Mouse (Mus musculus): Measurements from ENCODE around the gene Ccl19. TPM values are rescaled to one million over a fixed set of nuclear protein-coding genes. Genes with fewer than 3 reads are reported as not detected.
"Not testable (repeated sequence)": the region's sequence is repeated elsewhere in the genome, so short reads cannot be mapped to it uniquely, and the experiment has no call there.

The Ccl19 gene
- not detected in 2 replicates for total RNA-seq (2015; ENCODE audit: low replicate concordance)
- total RNA-seq (2017; ENCODE audit: low replicate concordance): not detected in 2 replicates

DNA sequence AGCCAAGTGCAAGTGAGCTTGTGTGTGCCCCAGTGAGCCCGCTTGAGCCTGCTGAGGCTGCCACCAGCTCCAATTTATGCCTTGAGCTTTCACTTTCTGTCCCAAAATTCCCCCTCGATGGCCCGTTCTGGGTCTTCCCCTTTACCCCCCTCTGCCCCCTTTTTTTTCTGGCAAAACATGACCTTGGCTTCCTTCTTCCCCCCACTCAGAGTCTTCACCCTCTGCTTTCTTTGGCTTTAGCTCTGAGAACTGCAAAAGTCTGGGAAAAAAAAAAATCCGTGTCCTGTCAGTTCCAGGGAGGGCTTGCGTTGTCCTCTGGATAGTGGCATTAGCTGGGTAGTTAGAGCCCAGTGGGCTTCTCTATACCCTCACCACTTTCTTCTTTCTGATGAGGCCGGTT is at the start of gene Ccl19:
TSS of gene Ccl19 (minus strand) at position 101 of the 400 bp plus-strand sequence.
- not testable (repeated sequence) for ATAC-seq (replicated peaks; ENCODE audit: low FRiP score, poor library complexity, severe bottlenecking)

GRCm38 (mm10) chr4:42773893-42774292 is 17.5 kb upstream of the Ccl19 start, which contains the start of gene Ccl21a:
TSS of gene Ccl21a (minus strand) at chr4:42773993.
- ATAC-seq (replicated peaks; ENCODE audit: low FRiP score, poor library complexity, severe bottlenecking): not testable (repeated sequence)

DNA sequence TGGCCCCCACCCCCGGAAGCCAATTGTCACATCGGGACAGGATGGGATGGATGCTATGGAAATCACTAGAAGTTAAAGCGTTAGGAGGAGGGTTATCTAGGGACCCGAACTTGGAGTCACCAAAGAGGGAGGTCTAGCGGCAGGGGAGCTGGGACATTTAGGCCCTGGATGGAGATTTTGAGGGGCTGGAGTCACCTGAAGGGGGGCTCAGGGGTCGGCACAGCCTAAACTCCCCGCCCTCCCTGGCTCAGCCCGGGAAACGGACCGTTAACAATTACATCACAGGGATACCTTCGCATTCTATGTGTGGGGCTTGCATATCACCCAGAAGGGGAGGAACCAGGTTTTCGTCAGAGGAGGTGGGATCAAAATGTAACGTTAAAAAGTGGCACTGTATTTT is 21.1 kb downstream of the Ccl19 start, which contains the start of gene 4930578G10Rik:
TSS of gene 4930578G10Rik (plus strand) at position 301 of the 400 bp plus-strand sequence.
- ATAC-seq (replicated peaks; ENCODE audit: low FRiP score, poor library complexity, severe bottlenecking): not testable (repeated sequence)

Other genes with a start within 250 kb of the Ccl19 start
- 0.19 TPM in 1 of 2 replicates, not detected in the other for gene Fam205a2, start 228.4 kb downstream of the Ccl19 start, total RNA-seq (2015; ENCODE audit: low replicate concordance)
- gene Fam205a2, start 228.4 kb downstream of the Ccl19 start, total RNA-seq (2017; ENCODE audit: low replicate concordance): not detected in 2 replicates
- not detected in 2 replicates for gene Gm10591, start 144.4 kb downstream of the Ccl19 start, total RNA-seq (2015; ENCODE audit: low replicate concordance)
- gene Gm10591, start 144.4 kb downstream of the Ccl19 start, total RNA-seq (2017; ENCODE audit: low replicate concordance): not detected in 2 replicates
- gene Gm2564, start 126.9 kb downstream of the Ccl19 start, total RNA-seq (2015; ENCODE audit: low replicate concordance): not detected in 2 replicates
- not detected in 2 replicates for gene Gm2564, start 126.9 kb downstream of the Ccl19 start, total RNA-seq (2017; ENCODE audit: low replicate concordance)
- not detected in 2 replicates for gene Ccl27b, start 101.3 kb downstream of the Ccl19 start, total RNA-seq (2015; ENCODE audit: low replicate concordance)
- gene Ccl27b, start 101.3 kb downstream of the Ccl19 start, total RNA-seq (2017; ENCODE audit: low replicate concordance): not detected in 2 replicates
- not detected in 2 replicates for gene Il11ra2, start 94.7 kb downstream of the Ccl19 start, total RNA-seq (2015; ENCODE audit: low replicate concordance)
- not detected in 2 replicates for gene Il11ra2, start 94.7 kb downstream of the Ccl19 start, total RNA-seq (2017; ENCODE audit: low replicate concordance)
- gene 4930578G10Rik, start 21.0 kb downstream of the Ccl19 start, total RNA-seq (2015; ENCODE audit: low replicate concordance): not detected in 2 replicates
- gene 4930578G10Rik, start 21.0 kb downstream of the Ccl19 start, total RNA-seq (2017; ENCODE audit: low replicate concordance): not detected in 2 replicates
- gene Ccl21a, start 17.4 kb upstream of the Ccl19 start, total RNA-seq (2015; ENCODE audit: low replicate concordance): not detected in 2 replicates
- not detected in 2 replicates for gene Ccl21a, start 17.4 kb upstream of the Ccl19 start, total RNA-seq (2017; ENCODE audit: low replicate concordance)
- 3.8 and 4.0 TPM in 2 replicates for gene Fam205a1, start 97.3 kb upstream of the Ccl19 start, total RNA-seq (2015; ENCODE audit: low replicate concordance)
- gene Fam205a1, start 97.3 kb upstream of the Ccl19 start, total RNA-seq (2017; ENCODE audit: low replicate concordance): 1.8 and 2.6 TPM in 2 replicates
- not detected in 2 replicates for gene Gm12394, start 100.2 kb upstream of the Ccl19 start, total RNA-seq (2015; ENCODE audit: low replicate concordance)
- not detected in 2 replicates for gene Gm12394, start 100.2 kb upstream of the Ccl19 start, total RNA-seq (2017; ENCODE audit: low replicate concordance)
- gene Fam205c, start 117.7 kb upstream of the Ccl19 start, total RNA-seq (2015; ENCODE audit: low replicate concordance): not detected in 2 replicates
- gene Fam205c, start 117.7 kb upstream of the Ccl19 start, total RNA-seq (2017; ENCODE audit: low replicate concordance): 0.56 TPM in 1 of 2 replicates, not detected in the other
- gene Phf24, start 160.1 kb upstream of the Ccl19 start, total RNA-seq (2015; ENCODE audit: low replicate concordance): not detected in 2 replicates
- gene Phf24, start 160.1 kb upstream of the Ccl19 start, total RNA-seq (2017; ENCODE audit: low replicate concordance): 1.7 and 5.8 TPM in 2 replicates
- gene Dnajb5, start 193.2 kb upstream of the Ccl19 start, total RNA-seq (2015; ENCODE audit: low replicate concordance): 7.9 TPM in 1 of 2 replicates, not detected in the other
- gene Dnajb5, start 193.2 kb upstream of the Ccl19 start, total RNA-seq (2017; ENCODE audit: low replicate concordance): 0.14 TPM in 1 of 2 replicates, not detected in the other
- gene 1700022I11Rik, start 213.0 kb upstream of the Ccl19 start, total RNA-seq (2015; ENCODE audit: low replicate concordance): not detected in 2 replicates
- gene 1700022I11Rik, start 213.0 kb upstream of the Ccl19 start, total RNA-seq (2017; ENCODE audit: low replicate concordance): 5.3 TPM in 1 of 2 replicates, not detected in the other
- 71.9 and 85.5 TPM in 2 replicates for gene Vcp, start 243.9 kb upstream of the Ccl19 start, total RNA-seq (2015; ENCODE audit: low replicate concordance)
- 149 and 153 TPM in 2 replicates for gene Vcp, start 243.9 kb upstream of the Ccl19 start, total RNA-seq (2017; ENCODE audit: low replicate concordance)

Measured in erythroblast, adult 5-6 weeks (primary cell).